Mouse (Mus musculus): Measurements from ENCODE around the gene Lonrf3. TPM values are rescaled to one million over a fixed set of nuclear protein-coding genes. Genes with fewer than 3 reads are reported as not detected.

The Lonrf3 gene
- polyA plus RNA-seq, 1 experiment from 2014 or later, result 0.98 TPM

- H3K4me2 ChIP-seq (ENCODE audit: low read length), result no peak overlapping the region
- H3K27ac ChIP-seq (ENCODE audit: low read depth, low read length), result no peak overlapping the region
- no peaks in the 10 kb centered on the region for H3K36me3 ChIP-seq (ENCODE audit: control insufficient read depth, insufficient read depth, low read length)
- no peak overlapping the region for H3K9ac ChIP-seq (ENCODE audit: low read length)
- peak; percentile 26; the same call in 1 of the 2 replicates for ATAC-seq
- H3K4me3 ChIP-seq (ENCODE audit: low read depth, low read length), result no peak overlapping the region
- H3K27me3 ChIP-seq (replicated peaks; ENCODE audit: control insufficient read depth, insufficient read depth, low read length), result no peaks in the 10 kb centered on the region
- peak; percentile 33 for DNase-seq (ENCODE audit: low spot score)
- no peaks in the 10 kb centered on the region for H3K9me3 ChIP-seq (replicated peaks; ENCODE audit: control insufficient read depth, low read length)
- no peaks in the 10 kb centered on the region for H3K4me1 ChIP-seq (ENCODE audit: control insufficient read depth, insufficient read depth, low read length)
- 52% methylated on average over 3 of the region's 3 CpGs for WGBS
Measured at GRCm38 (mm10) chrX:36389971-36390370, 61.8 kb downstream of the Lonrf3 start.

GRCm38 (mm10) chrX:36390503-36390902 lies 62.4 kb downstream of the Lonrf3 start:
- H3K36me3 ChIP-seq (ENCODE audit: control insufficient read depth, insufficient read depth, low read length), result no peaks in the 10 kb centered on the region

GRCm38 (mm10) chrX:36392672-36393071 lies 64.5 kb downstream of the Lonrf3 start:
- no peak overlapping the region for H3K4me3 ChIP-seq (ENCODE audit: low read depth, low read length)
- ATAC-seq, result no peak

More at GRCm38 (mm10) chrX:36390503-36390902, 62.4 kb downstream of the Lonrf3 start:
- H3K9ac ChIP-seq (ENCODE audit: low read length), result no peak overlapping the region
- H3K4me3 ChIP-seq (ENCODE audit: low read depth, low read length), result no peak overlapping the region
- 62% methylated on average over 2 of the region's 2 CpGs for WGBS
- no peak overlapping the region for H3K27ac ChIP-seq (ENCODE audit: low read depth, low read length)
- ATAC-seq (no peak), DNase-seq (ENCODE audit: low spot score) (no peak)
- no peaks in the 10 kb centered on the region for H3K4me1 ChIP-seq (ENCODE audit: control insufficient read depth, insufficient read depth, low read length)
- H3K4me2 ChIP-seq (ENCODE audit: low read length), result no peak overlapping the region
- H3K9me3 ChIP-seq (replicated peaks; ENCODE audit: control insufficient read depth, low read length), result no peaks in the 10 kb centered on the region
- no peaks in the 10 kb centered on the region for H3K27me3 ChIP-seq (replicated peaks; ENCODE audit: control insufficient read depth, insufficient read depth, low read length)

GRCm38 (mm10) chrX:36393279-36393678 lies 65.1 kb downstream of the Lonrf3 start:
- Histone ChIP-seq H3K4me3 (ENCODE audit: low read depth, low read length) (no peak overlapping the region), H3K4me2 (ENCODE audit: low read length) (no peak overlapping the region), H3K4me1 (ENCODE audit: control insufficient read depth, insufficient read depth, low read length) (no peaks in the 10 kb centered on the region), H3K36me3 (ENCODE audit: control insufficient read depth, insufficient read depth, low read length) (no peaks in the 10 kb centered on the region), H3K27me3 (replicated peaks; ENCODE audit: control insufficient read depth, insufficient read depth, low read length) (no peaks in the 10 kb centered on the region), H3K27ac (ENCODE audit: low read depth, low read length) (no peak overlapping the region), H3K9ac (ENCODE audit: low read length) (no peak overlapping the region), H3K9me3 (replicated peaks; ENCODE audit: control insufficient read depth, low read length) (no peaks in the 10 kb centered on the region)
- DNase-seq (ENCODE audit: low spot score) (peak; percentile 73), ATAC-seq (peak; percentile 62; the same call in 1 of the 2 replicates)
- 65% methylated on average over 6 of the region's 6 CpGs for WGBS

More at GRCm38 (mm10) chrX:36392672-36393071, 64.5 kb downstream of the Lonrf3 start:
- no peaks in the 10 kb centered on the region for H3K9me3 ChIP-seq (replicated peaks; ENCODE audit: control insufficient read depth, low read length)
- no peaks in the 10 kb centered on the region for H3K36me3 ChIP-seq (ENCODE audit: control insufficient read depth, insufficient read depth, low read length)
- H3K9ac ChIP-seq (ENCODE audit: low read length), result no peak overlapping the region
- peak; percentile 9 for DNase-seq (ENCODE audit: low spot score)
- H3K27me3 ChIP-seq (replicated peaks; ENCODE audit: control insufficient read depth, insufficient read depth, low read length), result no peaks in the 10 kb centered on the region
- no peaks in the 10 kb centered on the region for H3K4me1 ChIP-seq (ENCODE audit: control insufficient read depth, insufficient read depth, low read length)
- 61% methylated on average over 6 of the region's 6 CpGs for WGBS
- no peak overlapping the region for H3K27ac ChIP-seq (ENCODE audit: low read depth, low read length)
- H3K4me2 ChIP-seq (ENCODE audit: low read length), result no peak overlapping the region

GRCm38 (mm10) chrX:36400980-36401379 lies 72.8 kb downstream of the Lonrf3 start, which contains the start of gene Gm6268:
Gm6268 (plus strand) TSS chrX:36401280.
- no peak for ATAC-seq
- 91% methylated on average over 13 of the region's 13 CpGs for WGBS

GRCm38 (mm10) chrX:36402316-36402715 lies 74.2 kb downstream of the Lonrf3 start:
- Histone ChIP-seq H3K4me2 (ENCODE audit: low read length) (no peak overlapping the region), H3K4me3 (ENCODE audit: low read depth, low read length) (no peak overlapping the region), H3K36me3 (ENCODE audit: control insufficient read depth, insufficient read depth, low read length) (no peaks in the 10 kb centered on the region), H3K9me3 (replicated peaks; ENCODE audit: control insufficient read depth, low read length) (no peaks in the 10 kb centered on the region), H3K27ac (ENCODE audit: low read depth, low read length) (no peak overlapping the region), H3K27me3 (replicated peaks; ENCODE audit: control insufficient read depth, insufficient read depth, low read length) (no peaks in the 10 kb centered on the region), H3K4me1 (ENCODE audit: control insufficient read depth, insufficient read depth, low read length) (no peaks in the 10 kb centered on the region), H3K9ac (ENCODE audit: low read length) (no peak overlapping the region)
- DNase-seq (ENCODE audit: low spot score) (no peak), ATAC-seq (no peak)
- WGBS, result 70% methylated on average over 6 of the region's 6 CpGs

More at GRCm38 (mm10) chrX:36400980-36401379, 72.8 kb downstream of the Lonrf3 start, which contains the start of gene Gm6268:
- Histone ChIP-seq H3K9me3 (replicated peaks; ENCODE audit: control insufficient read depth, low read length) (no peaks in the 10 kb centered on the region), H3K4me3 (ENCODE audit: low read depth, low read length) (no peak within 1 kb of the TSS), H3K27me3 (replicated peaks; ENCODE audit: control insufficient read depth, insufficient read depth, low read length) (no peaks in the 10 kb centered on the region), H3K36me3 (ENCODE audit: control insufficient read depth, insufficient read depth, low read length) (no peaks in the 10 kb centered on the region), H3K4me1 (ENCODE audit: control insufficient read depth, insufficient read depth, low read length) (no peaks in the 10 kb centered on the region), H3K9ac (ENCODE audit: low read length) (no peak within 1 kb of the TSS), H3K4me2 (ENCODE audit: low read length) (no peak within 1 kb of the TSS), H3K27ac (ENCODE audit: low read depth, low read length) (no peak within 1 kb of the TSS)
- DNase-seq (ENCODE audit: low spot score), result no peak

Small RNA genes within 50 kb of the gene (microRNA-seq; reads per million reads assigned to microRNA genes)
- gene Gm44485, result not detected

Other genes starting within 250 kb of the Lonrf3 start
- 5.2 and 7.7 TPM in 2 replicates for gene Il13ra1, start 216.2 kb upstream of the Lonrf3 start, polyA plus RNA-seq (2014; fragmentation: Nextera tagmentation; extraction: Ambion mirVana)
- gene Zcchc12, start 132.4 kb upstream of the Lonrf3 start, polyA plus RNA-seq (2014; fragmentation: Nextera tagmentation; extraction: Ambion mirVana), result 202 and 243 TPM in 2 replicates
- gene Gm6268, start 72.9 kb downstream of the Lonrf3 start, polyA plus RNA-seq (2014; fragmentation: Nextera tagmentation; extraction: Ambion mirVana), result not detected in 2 replicates
- gene Gm14569, start 163.5 kb downstream of the Lonrf3 start, polyA plus RNA-seq (2014; fragmentation: Nextera tagmentation; extraction: Ambion mirVana), result not detected in 2 replicates